Mouse (Mus musculus) stomach, postnatal 0 days (tissue): ENCODE data around the gene Prkag2. TPM values are rescaled to one million over a fixed set of nuclear protein-coding genes. Genes with fewer than 3 reads are reported as not detected.

Experiments
- ATAC-seq: fragments of 200-750 bp; cut with Nextera tagmentation; 2 replicates; pipeline ENCODE4 v1.8.0; 2017; ENCODE audit not compliant: low FRiP score, low TSS enrichment
- DNase-seq: peaks from one replicate; pipeline ENCODE4 v3.0.0-alpha.2; 2016; ENCODE audit warnings: low spot score
- H3K27ac ChIP-seq: fragments of 300-500 bp; sonication (generic); replicated peaks from 2 replicates; pipeline ENCODE4 v1.5.1; 2014; ENCODE audit warnings: mild to moderate bottlenecking, control low read depth
- H3K27me3 ChIP-seq: fragments of 300-500 bp; sonication (generic); 2 replicates; pipeline ENCODE4 v1.6.1; 2014; ENCODE audit warnings: low read length; ENCODE audit not compliant: control insufficient read depth, insufficient read depth
- H3K36me3 ChIP-seq: fragments of 300-500 bp; sonication (generic); 2 replicates; pipeline ENCODE4 v1.6.1; 2014; ENCODE audit warnings: low read length, mixed read lengths; ENCODE audit not compliant: control insufficient read depth, insufficient read depth
- H3K4me1 ChIP-seq: fragments of 300-500 bp; sonication (generic); replicated peaks from 2 replicates; pipeline ENCODE4 v1.6.1; 2014; ENCODE audit warnings: antibody characterized with exemption; ENCODE audit not compliant: control insufficient read depth, insufficient read depth
- H3K4me2 ChIP-seq: fragments of 300-500 bp; sonication (generic); replicated peaks from 2 replicates; pipeline ENCODE4 v1.6.1; 2014; ENCODE audit warnings: low read depth, mild to moderate bottlenecking, control low read depth, moderate library complexity
- H3K4me3 ChIP-seq: fragments of 300-500 bp; sonication (generic); 2 replicates; pipeline ENCODE4 v1.5.1; 2014; ENCODE audit warnings: low read depth, low read length, control low read depth
- H3K9ac ChIP-seq: fragments of 300-500 bp; sonication (generic); 2 replicates; pipeline ENCODE4 v1.6.1; 2014; ENCODE audit warnings: mild to moderate bottlenecking, low read length, control low read depth, mixed read lengths
- H3K9me3 ChIP-seq: fragments of 300-500 bp; sonication (generic); 2 replicates; pipeline ENCODE4 v1.6.1; 2016; ENCODE audit warnings: low read length; ENCODE audit not compliant: control insufficient read depth
- CTCF ChIP-seq: IDR thresholded peaks from 2 replicates; pipeline ENCODE4 v1.5.1; 2016; ENCODE audit warnings: antibody characterized with exemption, low read depth, mild to moderate bottlenecking, moderate library complexity
- EP300 ChIP-seq: optimal IDR thresholded peaks from 2 replicates; pipeline ENCODE3; 2016; ENCODE audit warnings: antibody characterized with exemption
- WGBS: fragments of 180-500 bp; shearing (Covaris S2); extraction: QIAGEN DNeasy Blood & Tissue Kit; methylation state at CpG from one replicate; pipeline ENCODE4 v1.1.7; 2014; 5-methylcytosine and 5-hydroxymethylcytosine counted together
- polyA plus RNA-seq: library from polyadenylated mRNA; unstranded; fragments of >200 nt; fragmentation: Nextera tagmentation; extraction: Ambion mirVana; gene quantifications from 2 replicates; pipeline ENCODE4 v1.2.1, GENCODE M21; 2015

The Prkag2 gene
- polyA plus RNA-seq, 1 experiment from 2014 or later, result 33.9 TPM

DNA sequence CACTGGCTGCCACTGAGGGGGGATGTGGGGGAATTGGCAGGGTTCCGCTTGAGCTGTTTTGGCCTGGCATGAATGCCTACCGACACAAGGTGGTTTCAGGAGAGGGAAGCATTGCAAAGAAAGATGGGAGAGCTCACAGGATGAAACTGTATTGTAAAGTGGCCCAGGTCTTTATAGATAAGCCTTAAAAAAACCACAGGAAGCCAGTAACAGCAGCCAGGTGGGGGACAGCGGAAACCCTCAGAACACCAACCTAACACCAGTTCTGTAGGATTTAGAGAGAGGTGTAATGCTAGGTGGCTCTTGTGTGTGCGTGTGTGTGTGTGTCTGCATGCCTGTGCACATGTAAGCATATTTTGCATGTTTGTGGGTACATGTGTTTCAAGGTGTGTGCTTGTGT, 101.1 kb downstream of the Prkag2 start:
- no peaks in the 10 kb centered on the region for H3K36me3 ChIP-seq
- H3K27me3 ChIP-seq, result no peaks in the 10 kb centered on the region
- 0 out of 2 replicates have a peak, but pooled peaks cover 3% of the 10 kb centered on the region for H3K4me1 ChIP-seq
- no peak for DNase-seq
- H3K9ac ChIP-seq, result no peak overlapping the region
- WGBS, result 91% methylated on average over 4 of the region's 4 CpGs
- TF ChIP-seq CTCF (no peak), EP300 (no peak)
- no peak overlapping the region for H3K4me2 ChIP-seq
- H3K9me3 ChIP-seq, result no peaks in the 10 kb centered on the region
- H3K27ac ChIP-seq, result no peak overlapping the region
- no peak for ATAC-seq
- no peak overlapping the region for H3K4me3 ChIP-seq

DNA sequence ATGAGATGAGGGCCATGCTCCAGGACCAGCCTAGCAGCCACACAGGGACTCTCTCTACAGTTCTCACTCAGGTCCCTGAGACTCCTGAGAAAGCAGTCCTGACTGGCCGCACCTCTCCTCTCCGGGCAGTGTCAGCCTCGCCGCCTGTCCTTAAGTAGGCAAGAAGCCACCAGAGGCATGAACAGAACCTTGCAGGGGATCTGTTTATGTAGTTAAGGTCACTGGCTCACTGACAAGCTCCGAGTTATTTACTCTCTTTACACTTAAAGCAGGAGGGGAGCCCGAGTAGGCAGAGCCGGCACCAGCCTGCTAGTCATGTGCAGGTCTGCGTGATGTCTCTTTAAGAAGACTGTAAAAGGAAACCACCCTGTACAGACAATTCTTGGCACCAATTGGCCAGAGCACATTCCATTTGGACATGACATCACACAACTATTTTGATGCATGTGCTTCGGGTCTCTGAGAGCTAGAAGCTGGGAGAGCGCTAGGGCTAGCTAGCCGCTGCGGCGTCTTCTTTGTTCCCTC, 104.8 kb downstream of the Prkag2 start:
- WGBS, result 7% methylated on average over 13 of the region's 13 CpGs
- peak; percentile 60 for DNase-seq

DNA sequence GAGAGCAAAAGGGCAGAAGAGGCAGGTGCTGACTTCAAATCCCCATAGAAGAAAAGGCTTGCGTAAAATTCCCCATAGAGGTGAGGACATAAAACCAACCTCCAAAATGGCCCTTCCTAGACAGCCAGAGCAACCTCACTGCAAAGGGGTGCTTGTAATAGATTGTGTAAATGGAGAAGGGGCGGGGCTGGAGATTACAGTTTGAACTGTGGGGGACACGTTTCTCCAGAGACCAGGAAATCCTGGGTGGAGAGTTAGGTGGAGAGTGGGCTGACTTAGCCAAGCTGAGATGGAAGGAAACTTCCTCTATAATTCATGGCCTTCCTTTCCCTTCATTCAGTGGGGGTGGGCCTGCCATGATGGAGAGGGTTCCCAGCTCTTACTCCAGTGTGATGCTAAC, 107.3 kb downstream of the Prkag2 start:
- Histone ChIP-seq H3K4me2 (no peak overlapping the region), H3K27ac (no peak overlapping the region), H3K36me3 (no peaks in the 10 kb centered on the region), H3K9ac (no peak overlapping the region), H3K4me3 (no peak overlapping the region), H3K27me3 (no peaks in the 10 kb centered on the region), H3K4me1 (peaks cover 3% of the 10 kb centered on the region; the same call in 1 of the 2 replicates), H3K9me3 (no peaks in the 10 kb centered on the region)
- ATAC-seq (no peak), DNase-seq (no peak)
- 54% methylated on average over 3 of the region's 3 CpGs for WGBS
- TF ChIP-seq EP300, result no peak
- no peak for TF ChIP-seq CTCF

More for the DNA sequence above, 104.8 kb downstream of the Prkag2 start:
- 0 out of 2 replicates have a peak, but pooled peaks cover 3% of the 10 kb centered on the region for H3K4me1 ChIP-seq
- peak overlapping the region; percentile 39 for H3K9ac ChIP-seq
- peak overlapping the region; percentile 35 for H3K27ac ChIP-seq
- H3K27me3 ChIP-seq, result no peaks in the 10 kb centered on the region
- ATAC-seq, result peak; percentile 75
- no peaks in the 10 kb centered on the region for H3K36me3 ChIP-seq
- TF ChIP-seq EP300, result no peak
- TF ChIP-seq CTCF, result no peak
- H3K4me2 ChIP-seq, result peak overlapping the region; percentile 55
- H3K9me3 ChIP-seq, result no peaks in the 10 kb centered on the region
- peak overlapping the region; percentile 27 for H3K4me3 ChIP-seq

DNA sequence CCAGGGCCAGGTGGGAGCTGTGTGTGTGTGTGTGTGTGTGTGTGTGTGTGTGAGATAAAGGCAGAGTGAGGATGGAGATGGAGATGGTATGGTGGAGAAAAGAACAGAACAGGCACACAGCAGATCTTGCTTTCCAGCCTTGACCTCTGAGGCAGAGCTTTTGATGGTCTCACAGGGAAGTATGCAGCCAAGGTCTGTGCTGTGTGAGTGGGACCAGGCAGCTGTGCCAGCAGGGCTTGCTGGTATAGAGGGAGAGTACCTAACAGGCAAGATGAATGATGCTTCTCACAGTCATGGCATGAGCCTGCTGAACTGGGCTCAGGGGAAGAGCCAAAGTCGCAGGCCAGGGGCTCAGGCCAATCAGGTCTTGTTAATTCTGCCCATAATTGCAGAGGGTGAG, 108.9 kb downstream of the Prkag2 start:
- ATAC-seq, result no peak

DNA sequence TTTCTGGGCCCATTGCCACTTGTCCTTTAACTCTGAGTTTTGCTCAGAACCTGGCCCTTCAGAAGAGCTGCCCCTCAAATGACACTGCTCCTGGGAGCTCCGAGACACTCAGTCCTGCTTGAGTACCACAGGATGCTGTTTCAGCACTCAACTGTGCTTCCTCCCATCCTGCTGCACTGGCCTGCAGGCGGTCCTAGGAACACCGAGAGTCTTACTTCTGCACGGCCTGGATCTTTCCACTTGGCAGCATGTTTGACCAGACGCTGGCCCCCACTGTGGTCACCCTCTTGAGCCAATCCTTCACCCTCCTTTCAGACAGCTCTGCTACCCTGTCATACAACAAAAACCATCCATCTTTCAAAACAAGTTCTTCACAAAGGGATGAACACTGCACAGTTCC, 110.0 kb downstream of the Prkag2 start:
- TF ChIP-seq EP300 (no peak), CTCF (no peak)
- ATAC-seq, result no peak
- Histone ChIP-seq H3K27me3 (no peaks in the 10 kb centered on the region), H3K4me3 (no peak overlapping the region), H3K9ac (no peak overlapping the region), H3K4me2 (no peak overlapping the region), H3K9me3 (no peaks in the 10 kb centered on the region), H3K27ac (no peak overlapping the region), H3K4me1 (no peaks in the 10 kb centered on the region; the same call in 1 of the 2 replicates), H3K36me3 (no peaks in the 10 kb centered on the region)
- 64% methylated on average over 5 of the region's 5 CpGs for WGBS
- no peak for DNase-seq

More for the DNA sequence above, 108.9 kb downstream of the Prkag2 start:
- no peaks in the 10 kb centered on the region for H3K27me3 ChIP-seq
- no peak overlapping the region for H3K9ac ChIP-seq
- 69% methylated on average over 1 of the region's 1 CpGs for WGBS
- DNase-seq, result no peak
- H3K4me2 ChIP-seq, result no peak overlapping the region
- no peaks in the 10 kb centered on the region for H3K36me3 ChIP-seq
- no peak overlapping the region for H3K4me3 ChIP-seq
- no peak for TF ChIP-seq CTCF
- H3K4me1 ChIP-seq, result peaks cover 3% of the 10 kb centered on the region; the same call in 1 of the 2 replicates
- H3K9me3 ChIP-seq, result no peaks in the 10 kb centered on the region
- H3K27ac ChIP-seq, result no peak overlapping the region

DNA sequence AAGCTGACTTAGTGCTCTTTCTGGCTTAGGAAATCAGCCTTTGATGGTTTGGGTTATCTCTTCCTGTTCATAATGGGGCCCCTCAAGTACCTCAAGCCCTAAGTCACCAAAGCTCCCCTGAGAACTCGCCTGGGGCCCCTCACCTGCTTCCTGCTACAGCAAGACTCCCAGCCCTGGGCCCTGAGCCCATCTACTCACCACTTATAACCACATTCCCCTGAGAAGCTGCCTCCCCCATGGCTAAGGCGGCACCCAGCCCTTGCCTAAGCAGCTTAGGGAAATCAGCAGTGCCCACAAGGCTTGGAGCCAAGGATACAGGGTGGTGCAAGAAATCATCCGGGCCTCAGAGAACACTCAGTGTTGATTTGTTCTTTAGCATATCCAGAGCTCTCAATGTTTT, 110.8 kb downstream of the Prkag2 start:
- DNase-seq (no peak), ATAC-seq (no peak)
- Histone ChIP-seq H3K27me3 (no peaks in the 10 kb centered on the region), H3K4me2 (no peak overlapping the region), H3K4me1 (no peaks in the 10 kb centered on the region; the same call in 1 of the 2 replicates), H3K36me3 (no peaks in the 10 kb centered on the region), H3K27ac (no peak overlapping the region), H3K4me3 (no peak overlapping the region), H3K9me3 (no peaks in the 10 kb centered on the region), H3K9ac (no peak overlapping the region)
- 35% methylated on average over 3 of the region's 3 CpGs for WGBS
- TF ChIP-seq CTCF (no peak), EP300 (no peak)
